Mouse (Mus musculus) kidney, adult 8-10 months (tissue): Measurements from ENCODE around the gene Enpp5.

Source experiments
- DNase-seq, 2 experiments: peaks; one replicate each; pipeline ENCODE4 v3.0.0; 2022

The Enpp5 gene

DNA sequence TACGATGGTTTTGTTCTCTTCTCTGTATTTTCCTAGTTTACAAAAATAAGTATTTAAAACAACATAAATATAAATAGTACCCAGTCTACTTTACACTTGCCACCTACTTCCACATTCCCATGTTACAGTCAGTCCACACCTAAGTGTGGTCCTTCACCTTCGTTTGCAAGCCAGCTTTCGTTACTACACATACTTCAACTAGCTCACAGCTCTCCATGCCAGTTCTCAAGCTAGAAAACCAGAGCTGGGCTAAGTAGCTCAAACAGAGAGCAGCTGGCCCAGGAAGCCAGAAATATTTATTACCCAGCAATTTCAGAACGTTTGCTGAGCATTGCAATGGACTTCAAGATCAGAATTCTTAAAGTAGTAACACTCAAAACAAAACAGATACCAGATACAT lies 21.9 kb downstream of the Enpp5 start:
- DNase-seq: no peak

DNA sequence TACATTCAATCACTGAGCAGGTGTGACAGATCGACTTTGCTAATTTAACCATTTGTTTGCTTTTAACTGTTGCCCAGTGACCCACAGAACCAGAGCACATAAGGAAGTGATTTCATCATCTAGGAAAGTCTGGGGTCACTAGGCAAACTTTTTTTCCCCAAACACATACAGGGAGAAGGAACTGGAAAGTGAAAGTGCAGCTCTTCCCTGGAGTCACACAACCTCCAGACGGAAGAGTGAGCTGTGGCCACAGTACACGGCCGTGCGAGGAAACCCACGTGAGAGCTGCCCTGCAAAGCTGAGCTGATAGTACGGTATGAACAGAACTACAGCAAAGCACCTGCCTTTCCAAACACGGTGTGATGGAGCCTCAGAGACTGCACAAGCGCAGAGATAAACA lies 22.3 kb downstream of the Enpp5 start:
- no peak for DNase-seq

DNA sequence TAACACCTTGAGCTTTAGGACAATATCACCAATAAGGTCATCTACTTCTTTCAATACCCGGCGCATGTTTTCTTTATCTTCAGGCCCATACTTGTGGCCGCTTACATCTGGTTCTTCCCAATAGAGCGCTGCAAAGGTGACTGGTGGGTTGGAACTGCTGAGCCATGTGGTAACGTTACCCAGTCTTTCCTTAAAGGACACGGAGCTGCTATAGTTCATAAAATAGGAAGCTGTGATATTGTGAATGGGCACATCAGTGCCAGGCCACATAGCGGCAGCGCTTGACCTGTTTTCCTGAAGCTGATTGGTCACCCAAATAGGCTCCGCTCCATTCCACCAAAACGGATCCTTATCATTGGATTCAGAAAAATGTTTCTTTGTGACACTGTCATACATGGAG lies 23.3 kb downstream of the Enpp5 start:
- no peak for DNase-seq

DNA sequence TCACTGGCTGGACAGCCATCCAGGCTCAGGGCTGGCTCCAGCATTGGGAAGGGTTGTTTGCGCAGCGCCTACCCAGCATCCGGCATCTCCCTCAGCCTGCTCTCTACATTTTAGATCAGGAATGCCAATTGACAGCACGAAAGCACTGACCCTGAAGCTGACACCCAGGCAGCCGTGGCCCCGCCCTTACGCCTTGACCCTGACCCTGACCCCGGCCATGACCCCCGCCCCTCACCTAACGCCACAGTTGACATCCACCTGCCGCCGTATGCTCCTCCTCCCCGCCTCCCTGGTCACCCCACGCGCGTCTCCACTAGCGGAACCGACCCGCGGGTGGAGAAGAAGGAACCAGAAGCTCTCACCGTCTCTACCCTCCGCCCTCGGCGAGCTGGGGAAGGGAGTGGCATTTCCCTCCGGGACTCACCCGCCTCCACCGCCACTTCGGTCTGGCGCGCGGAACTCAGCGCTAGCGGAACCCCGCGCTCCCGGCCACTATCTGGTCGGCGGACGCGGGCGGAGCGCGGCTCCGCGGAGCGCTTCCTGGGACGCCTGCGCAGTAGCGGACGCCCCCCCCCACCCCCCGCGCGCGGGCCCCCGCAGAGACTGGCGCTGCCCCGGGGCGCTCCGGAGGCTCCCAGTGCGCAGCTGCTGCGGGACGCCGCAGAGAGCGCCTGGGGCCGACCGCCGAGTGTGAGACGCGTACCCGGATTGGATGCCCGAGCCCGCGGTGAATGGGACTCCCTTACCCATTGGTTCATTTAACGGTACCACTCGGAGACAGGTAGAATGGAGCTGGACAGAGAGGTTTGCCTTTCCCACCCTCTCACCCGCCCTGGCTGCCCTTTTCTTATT lies 26.9 kb downstream of the Enpp5 start, which contains the start of gene Enpp4:
Gene Enpp4 (minus strand): TSS at position 523 of the 852 bp plus-strand sequence.
- DNase-seq: peak; percentile 94

DNA sequence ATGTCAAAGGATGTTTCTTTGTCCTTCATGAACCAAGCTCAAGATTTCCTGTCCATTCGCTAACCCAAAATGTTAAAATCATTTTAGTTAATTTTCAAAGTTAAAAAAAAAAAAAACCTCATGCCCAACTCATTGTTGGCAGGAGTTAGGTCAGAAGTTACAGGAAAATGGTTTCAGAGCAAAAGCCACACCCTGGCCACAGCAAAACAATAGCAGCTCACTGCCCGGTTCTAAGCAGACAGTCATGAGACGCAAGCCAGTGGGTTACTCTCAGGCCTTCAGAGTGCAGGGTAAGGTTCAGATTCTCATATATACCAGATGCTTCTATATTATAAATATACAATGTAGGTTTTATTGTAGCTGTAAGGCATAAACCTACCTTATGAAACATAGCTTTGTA lies 29.7 kb downstream of the Enpp5 start:
- DNase-seq: no peak

DNA sequence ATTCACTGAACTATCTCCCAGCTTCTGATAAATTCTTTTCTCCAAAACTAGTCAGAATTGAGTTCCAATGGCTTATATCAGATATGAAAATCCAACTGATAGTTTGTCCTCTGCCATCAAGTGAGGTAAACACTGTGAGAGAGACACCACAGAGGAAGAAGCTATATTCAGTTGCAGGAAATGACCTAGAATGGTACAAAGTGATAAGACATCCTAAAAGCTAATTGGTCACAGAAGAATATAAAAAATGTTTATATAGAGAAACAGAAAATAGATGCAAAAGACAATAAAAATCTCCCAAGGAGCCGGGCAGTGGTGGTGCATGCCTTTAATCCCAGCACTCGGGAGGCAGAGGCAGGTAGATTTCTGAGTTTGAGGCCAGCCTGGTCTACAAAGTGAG lies 38.0 kb downstream of the Enpp5 start:
- no peak for DNase-seq

DNA sequence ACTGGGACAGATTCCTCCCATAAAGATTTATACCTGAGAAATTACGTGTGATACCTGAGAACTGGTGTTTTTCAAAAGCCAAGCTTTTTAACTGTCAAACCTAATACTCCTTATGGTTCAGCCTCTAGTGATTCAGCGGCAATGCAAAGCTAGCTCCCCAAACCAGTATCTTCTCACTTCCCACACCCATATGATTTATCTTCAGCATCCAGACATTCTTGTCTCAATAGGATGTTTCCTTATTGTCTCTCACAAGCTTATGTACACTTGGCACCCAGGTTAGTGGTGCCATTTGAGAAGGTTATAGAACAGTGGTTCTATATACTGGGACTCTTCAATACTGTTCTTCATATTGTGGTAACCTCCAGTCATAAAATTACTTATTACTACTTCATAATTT lies 39.1 kb downstream of the Enpp5 start:
- DNase-seq: no peak

DNA sequence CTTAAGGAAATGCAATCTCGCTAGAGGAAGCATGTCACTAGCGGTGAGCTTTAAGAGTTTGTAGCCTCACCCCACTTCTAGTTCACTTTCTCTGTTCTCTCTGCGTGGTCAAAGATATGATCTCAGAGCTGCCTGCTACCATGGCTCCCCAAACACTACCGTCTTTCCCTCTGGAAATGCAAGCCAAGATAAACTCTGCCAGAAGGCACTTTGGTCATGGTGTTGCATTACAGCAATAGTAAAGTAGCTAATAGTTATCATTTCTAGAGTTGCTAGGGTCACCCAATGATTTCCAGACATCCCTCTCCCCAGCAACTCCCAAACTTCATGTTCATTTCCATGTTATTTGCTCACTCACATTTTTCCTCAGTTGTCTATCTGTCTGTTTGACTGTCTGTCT lies 39.6 kb downstream of the Enpp5 start:
- DNase-seq: no peak

DNA sequence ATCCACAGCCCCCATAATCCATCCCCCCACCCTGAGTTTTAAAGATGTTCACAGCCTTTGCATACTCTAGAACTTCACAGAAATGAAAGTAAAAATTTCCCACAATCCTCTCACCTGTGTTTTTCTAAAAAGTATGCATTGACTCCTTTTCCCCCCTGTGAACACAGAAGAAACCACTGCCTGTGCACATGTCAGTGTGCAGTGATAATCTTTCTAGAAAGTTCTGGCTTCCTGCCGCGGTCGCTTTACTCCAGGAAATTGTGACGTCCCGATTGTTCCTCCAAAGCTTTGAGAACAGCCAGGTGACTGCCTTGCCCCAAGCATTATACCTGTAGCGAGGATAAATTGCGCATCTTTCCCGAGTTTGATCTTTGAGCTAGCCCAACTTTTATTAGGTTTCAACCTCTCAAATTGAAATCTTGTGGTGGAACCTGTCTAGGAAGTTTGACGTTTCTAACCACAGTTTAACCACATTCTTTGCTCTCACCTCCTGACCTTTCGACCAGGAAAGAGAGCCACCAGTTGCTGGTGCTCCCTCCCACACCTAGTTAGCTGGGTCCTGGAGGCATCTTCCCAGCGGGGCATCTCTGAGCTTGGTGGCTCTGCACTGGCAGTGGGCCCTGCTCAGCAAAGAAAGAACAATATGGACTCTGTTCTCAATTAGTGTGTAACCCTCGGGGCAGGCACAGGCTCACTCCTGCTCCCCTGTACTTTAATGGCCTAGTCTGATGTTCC lies 42.9 kb downstream of the Enpp5 start:
- no peak for DNase-seq

DNA sequence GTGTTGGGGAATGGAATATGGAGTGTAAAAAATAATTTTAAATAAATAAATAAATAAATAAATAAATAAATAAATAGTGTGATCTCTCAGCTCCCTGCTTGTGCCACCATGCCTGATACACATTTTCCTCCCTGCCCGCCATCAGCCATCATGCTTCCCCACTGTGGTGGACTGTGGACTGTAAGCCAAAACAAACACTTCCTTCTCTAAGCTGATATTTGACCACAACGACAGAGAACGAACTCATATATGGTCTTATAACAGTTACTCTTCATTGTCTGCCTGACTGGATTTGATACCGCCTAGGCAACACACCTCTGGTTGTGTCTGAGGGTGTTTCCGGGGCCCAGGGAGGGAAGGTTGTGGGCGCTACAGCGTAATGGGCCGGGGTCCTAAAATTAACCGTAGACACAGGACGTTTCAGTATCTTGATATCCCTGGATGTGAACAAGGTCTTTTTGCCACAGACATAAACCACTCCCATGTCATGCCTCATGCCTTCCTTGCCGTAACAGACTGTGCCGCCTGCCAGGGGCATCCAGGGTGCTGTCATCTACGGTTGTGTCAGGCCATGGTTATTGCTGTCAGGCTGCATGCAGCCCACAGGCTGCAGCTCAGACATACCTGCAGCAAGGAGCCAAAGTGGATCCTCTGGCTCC lies 50.6 kb downstream of the Enpp5 start:
- no peak for DNase-seq

DNA sequence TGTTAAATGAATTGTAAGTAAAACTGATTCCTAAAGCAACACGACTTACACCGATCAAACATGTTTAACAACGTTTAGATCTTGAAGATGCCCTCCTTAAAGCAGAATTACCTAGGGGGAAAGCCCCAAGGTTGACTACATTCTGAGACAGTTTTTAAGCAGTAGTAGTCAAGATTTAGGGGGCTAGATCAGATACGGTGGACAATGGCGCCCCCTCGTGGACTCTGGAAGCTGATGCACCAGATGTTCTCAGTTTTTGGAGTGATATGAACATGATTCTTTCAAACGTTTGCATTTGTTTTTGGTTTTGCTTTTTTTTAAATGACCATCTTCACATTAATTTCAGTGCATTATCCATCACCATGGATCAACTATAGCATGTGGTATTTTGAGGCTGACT lies 51.8 kb downstream of the Enpp5 start:
- DNase-seq: peak; percentile 43 to 72

DNA sequence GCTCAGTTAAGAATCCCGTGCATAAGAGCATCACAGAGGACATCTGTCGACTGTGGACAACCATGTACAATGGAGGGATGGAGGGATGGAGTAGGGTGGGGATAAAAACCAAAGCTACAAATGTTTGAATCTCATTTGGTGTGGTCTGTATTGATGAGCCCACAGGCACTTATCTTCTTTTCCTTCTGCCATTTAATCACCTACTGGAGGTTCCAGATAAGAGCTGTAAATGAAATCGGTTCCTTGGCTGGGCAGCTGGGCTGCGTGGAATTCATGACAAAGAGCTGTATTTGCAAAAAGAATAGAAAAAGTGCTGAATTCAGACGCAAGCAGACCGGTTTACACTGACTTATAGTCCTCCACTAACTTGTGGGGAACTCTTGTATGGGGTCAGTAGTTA lies 55.5 kb downstream of the Enpp5 start:
- no peak for DNase-seq

DNA sequence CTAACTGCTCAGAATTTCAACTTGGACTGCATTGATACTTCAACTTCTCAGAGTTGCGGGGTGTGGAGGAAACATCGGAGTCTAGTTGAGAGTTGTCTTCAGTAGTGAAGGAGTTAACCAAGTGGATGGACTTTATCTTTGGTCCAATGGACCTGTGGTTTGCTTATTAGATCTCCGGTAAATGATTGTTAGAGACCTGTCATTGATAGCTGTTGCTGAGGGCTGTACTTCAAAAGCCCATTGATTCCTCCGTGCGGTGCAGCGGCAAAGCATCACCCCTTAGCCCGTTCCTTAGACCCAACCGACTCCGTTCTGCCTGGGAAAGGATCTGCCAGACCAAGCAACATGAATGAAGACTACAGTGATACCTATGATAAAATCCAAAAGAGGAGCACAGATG lies 55.9 kb downstream of the Enpp5 start:
- DNase-seq: peak; percentile 36 to 39

DNA sequence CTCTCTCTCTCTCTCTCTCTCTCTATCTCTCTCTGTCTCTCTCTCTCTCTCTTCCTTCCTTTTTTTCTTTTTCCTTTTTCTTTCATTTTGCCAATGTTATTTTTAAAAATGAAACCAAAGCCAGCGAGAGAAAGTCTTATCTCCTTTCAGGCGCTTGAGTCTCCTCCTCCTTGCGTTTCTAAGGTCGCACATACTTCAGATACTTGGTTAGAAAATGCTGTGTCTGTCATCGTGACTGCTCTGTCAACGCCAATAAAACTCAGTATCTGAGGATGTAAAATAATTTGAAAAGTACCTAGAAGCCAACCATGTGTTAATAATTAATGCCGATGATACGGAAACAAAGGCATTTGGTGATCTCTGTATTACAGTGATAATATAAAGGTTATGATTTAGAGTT lies 57.4 kb downstream of the Enpp5 start:
- DNase-seq: no peak
